Mouse (Mus musculus) CH12.LX (cell line): Measurements from ENCODE around the gene Ifna13. TPM values are rescaled to one million over a fixed set of nuclear protein-coding genes. Genes with fewer than 3 reads are reported as not detected.

ENCODE experiments used
- DNase-seq: peaks from one replicate; pipeline ENCODE4 v3.0.0-alpha.2; 2013; ENCODE audit errors: extremely low read depth
- H3K27ac ChIP-seq: 2 replicates; pipeline ENCODE4 v1.5.1; 2012; ENCODE audit warnings: low read depth, mild to moderate bottlenecking, control low read depth, moderate library complexity; ENCODE audit not compliant: insufficient read depth
- H3K27me3 ChIP-seq: replicated peaks from 2 replicates; pipeline ENCODE3; 2012; ENCODE audit warnings: inconsistent platforms
- H3K36me3 ChIP-seq, 2 experiments: replicated peaks in 1 of 2; 2 replicates each; pipeline versions ENCODE3 to v1.6.1; 2012; ENCODE audit warnings: inconsistent platforms in 1 of 2, low read length in 1 of 2, mild to moderate bottlenecking in 1 of 2, mixed read lengths in 1 of 2, moderate library complexity in 1 of 2; ENCODE audit not compliant: control insufficient read depth in 1 of 2, insufficient read depth in 1 of 2
- H3K4me1 ChIP-seq, 2 experiments: 2 replicates each; pipeline ENCODE4 v1.6.1; 2012; ENCODE audit warnings: inconsistent platforms in 1 of 2, moderate library complexity in 1 of 2; ENCODE audit not compliant: insufficient read depth in 2 of 2, control insufficient read depth in 1 of 2
- H3K4me2 ChIP-seq: 2 replicates; pipeline ENCODE4 v1.6.1; 2012; ENCODE audit warnings: low read depth, mild to moderate bottlenecking, control low read depth; ENCODE audit not compliant: poor library complexity, insufficient read depth, severe bottlenecking
- H3K4me3 ChIP-seq, 3 experiments: fragments of 150-350 bp in 1 of 3; sonication (generic) in 1 of 3; replicated peaks in 1 of 3; 2 replicates each; pipeline versions ENCODE3 to v1.5.1; 2011 to 2012; ENCODE audit warnings: low read depth in 2 of 3, low read length in 2 of 3, mild to moderate bottlenecking in 2 of 3, moderate library complexity in 2 of 3, control low read depth in 1 of 3, improper control_type of control experiment in 1 of 3, inconsistent platforms in 1 of 3, mixed read lengths in 1 of 3; ENCODE audit not compliant: poor library complexity in 1 of 3
- H3K79me2 ChIP-seq: replicated peaks from 2 replicates; pipeline ENCODE4 v1.6.1; 2012; ENCODE audit warnings: mild to moderate bottlenecking, moderate library complexity; ENCODE audit not compliant: control insufficient read depth, poor library complexity, insufficient read depth, severe bottlenecking; ENCODE audit errors: extremely low read depth
- H3K9ac ChIP-seq: 2 replicates; pipeline ENCODE4 v1.6.1; 2012; ENCODE audit warnings: low read depth, mild to moderate bottlenecking, control low read depth, moderate library complexity; ENCODE audit not compliant: insufficient read depth
- H3K9me3 ChIP-seq: replicated peaks from 2 replicates; pipeline ENCODE3; 2012; ENCODE audit warnings: low read length, inconsistent platforms, mixed read lengths
- CHD1 ChIP-seq: IDR thresholded peaks from 2 replicates; pipeline ENCODE4 v1.6.1; 2012; ENCODE audit warnings: low read depth, low read length, improper control_type of control experiment, inconsistent platforms
- CTCF ChIP-seq, 2 experiments: IDR thresholded peaks in 1 of 2; conservative IDR thresholded peaks in 1 of 2; 2 replicates each; pipeline ENCODE4 v1.5.1; 2011 to 2012; ENCODE audit warnings: low read depth in 2 of 2, low read length in 2 of 2, improper control_type of control experiment in 1 of 2, inconsistent platforms in 1 of 2, mild to moderate bottlenecking in 1 of 2, moderate library complexity in 1 of 2
- ELF1 ChIP-seq: IDR thresholded peaks from 2 replicates; pipeline ENCODE4 v1.6.1; 2014; ENCODE audit warnings: low read depth, mild to moderate bottlenecking, inconsistent platforms, low read length, improper control_type of control experiment
- EP300 ChIP-seq: IDR thresholded peaks from 2 replicates; pipeline ENCODE4 v1.6.1; 2011; ENCODE audit warnings: low read length, improper control_type of control experiment
- ETS1 ChIP-seq: conservative IDR thresholded peaks from 2 replicates; pipeline ENCODE4 v1.6.1; 2012; ENCODE audit warnings: low read depth, mild to moderate bottlenecking, inconsistent platforms, low read length, improper control_type of control experiment, moderate library complexity
- GABPA ChIP-seq: IDR thresholded peaks from 2 replicates; pipeline ENCODE4 v1.6.1; 2012; ENCODE audit warnings: low read depth, low read length, improper control_type of control experiment, inconsistent platforms; ENCODE audit not compliant: insufficient replicate concordance
- JUND ChIP-seq: conservative IDR thresholded peaks from 2 replicates; pipeline ENCODE4 v1.6.1; 2011; ENCODE audit warnings: low read depth, low read length, improper control_type of control experiment
- MAFK ChIP-seq: IDR thresholded peaks from 2 replicates; pipeline ENCODE4 v1.6.1; 2011; ENCODE audit warnings: low read length, improper control_type of control experiment; ENCODE audit not compliant: insufficient replicate concordance
- MXI1 ChIP-seq: IDR thresholded peaks from 2 replicates; pipeline ENCODE4 v1.6.1; 2011; ENCODE audit warnings: mild to moderate bottlenecking, low read depth, low read length, improper control_type of control experiment
- NRF1 ChIP-seq: IDR thresholded peaks from 2 replicates; pipeline ENCODE4 v1.6.1; 2014; ENCODE audit warnings: low read depth, mild to moderate bottlenecking, inconsistent platforms, low read length, improper control_type of control experiment, moderate library complexity
- PAX5 ChIP-seq: IDR thresholded peaks from 2 replicates; pipeline ENCODE4 v1.6.1; 2012; ENCODE audit warnings: low read length, inconsistent platforms, mixed read lengths
- POLR2AphosphoS2 ChIP-seq: IDR thresholded peaks from 2 replicates; pipeline ENCODE4 v1.6.1; 2011; ENCODE audit warnings: low read depth, low read length, improper control_type of control experiment
- RAD21 ChIP-seq: IDR thresholded peaks from 2 replicates; pipeline ENCODE4 v1.6.1; 2011; ENCODE audit warnings: low read depth, mild to moderate bottlenecking, low read length, improper control_type of control experiment, moderate library complexity
- RCOR1 ChIP-seq: conservative IDR thresholded peaks from 2 replicates; pipeline ENCODE4 v1.6.1; 2012; ENCODE audit warnings: low read depth, mild to moderate bottlenecking, inconsistent platforms, low read length, improper control_type of control experiment
- SIN3A ChIP-seq: IDR thresholded peaks from 2 replicates; pipeline ENCODE4 v1.6.1; 2012; ENCODE audit warnings: low read length, improper control_type of control experiment, inconsistent platforms
- TBP ChIP-seq: conservative IDR thresholded peaks from 2 replicates; pipeline ENCODE4 v1.6.1; 2011; ENCODE audit warnings: low read depth, low read length, improper control_type of control experiment
- USF1 ChIP-seq: IDR thresholded peaks from 2 replicates; pipeline ENCODE4 v1.6.1; 2014; ENCODE audit warnings: low read depth, mild to moderate bottlenecking, inconsistent platforms, low read length, improper control_type of control experiment
- ZMIZ1 ChIP-seq: IDR thresholded peaks from 2 replicates; pipeline ENCODE4 v1.6.1; 2012; ENCODE audit warnings: low read depth, mild to moderate bottlenecking, inconsistent platforms, low read length, improper control_type of control experiment
- ZNF384 ChIP-seq: IDR thresholded peaks from 2 replicates; pipeline ENCODE4 v1.6.1; 2012; ENCODE audit warnings: low read depth, low read length, improper control_type of control experiment, inconsistent platforms
- dilution Hi-C: fragments of 300-500 bp; cut with MboI; formaldehyde crosslinking; loops from 2 replicates; pipeline ENCODE4 v1.14.3; 2020; ENCODE audit warnings: low sequenced_read_pairs; ENCODE audit not compliant: extremely low pct_unique_long_range_greater_than_20kb, extremely low pct_ligation_motif_present
- in situ Hi-C: fragments of 300-500 bp; cut with MboI; formaldehyde crosslinking; loops from 3 replicates; pipeline ENCODE4 v1.14.3; 2019; ENCODE audit warnings: low sequenced_read_pairs, low pct_ligation_motif_present, low pct_unique_long_range_greater_than_20kb, mixed read lengths
- polyA plus RNA-seq: library from polyadenylated mRNA; unstranded; fragments of >175 nt; gene quantifications from 2 replicates; pipeline ENCODE4 v1.2.1, GENCODE M21; 2012; ENCODE audit warnings: low read depth; ENCODE audit not compliant: insufficient read length
- total RNA-seq, 2 experiments: library from RNA; depleted of rRNA; stranded (reverse); fragments of 300-350 nt in 1 of 2; fragments of >200 nt in 1 of 2; gene quantifications; 2 replicates each; pipeline ENCODE4 v1.2.3; 2012 to 2014

The Ifna13 gene
- not detected in 2 replicates for total RNA-seq (2012; rRNA removed)
- not detected in 2 replicates for total RNA-seq (2014; rRNA removed)
- polyA plus RNA-seq: not detected in 2 replicates

GRCm38 (mm10) chr4:88644359-88644758, at the start of gene Ifna13:
Gene Ifna13 (minus strand): TSS chr4:88644459.
- no peak for TF ChIP-seq JUND
- TF ChIP-seq MAFK: no peak
- TF ChIP-seq POLR2AphosphoS2: no peak
- TF ChIP-seq PAX5: no peak
- no peak for TF ChIP-seq ZMIZ1
- TF ChIP-seq USF1: no peak
- TF ChIP-seq ZNF384: peak; percentile 36; the same call in 1 of the 2 replicates
- TF ChIP-seq, all 38 proteins: peak for 1
- no peaks in the 10 kb centered on the region for H3K27me3 ChIP-seq
- peaks cover 14% of the 10 kb centered on the region for H3K9me3 ChIP-seq
- H3K4me1 ChIP-seq: no peaks in the 10 kb centered on the region
- no peak within 1 kb of the TSS for H3K4me3 ChIP-seq
- H3K79me2 ChIP-seq: no peaks in the 10 kb centered on the region
- peak; percentile 2 for DNase-seq
- H3K4me2 ChIP-seq: no peak within 1 kb of the TSS
- no peaks in the 10 kb centered on the region for H3K36me3 ChIP-seq
- no peak within 1 kb of the TSS; the same call in 1 of the 2 replicates for H3K27ac ChIP-seq
- no peak within 1 kb of the TSS for H3K9ac ChIP-seq
- dilution Hi-C loops: no loop called here
- in situ Hi-C loops: no loop called here

GRCm38 (mm10) chr4:88693392-88693791, 49.1 kb upstream of the Ifna13 start:
- no peak for DNase-seq
- in situ Hi-C loops: no loop called here
- dilution Hi-C loops: no loop called here

GRCm38 (mm10) chr4:88692537-88692936, 48.3 kb upstream of the Ifna13 start:
- Histone ChIP-seq H3K27ac (no peak overlapping the region), H3K4me3 (no peak overlapping the region), H3K79me2 (no peaks in the 10 kb centered on the region), H3K27me3 (peaks cover 12% of the 10 kb centered on the region), H3K9me3 (no peaks in the 10 kb centered on the region), H3K9ac (no peak overlapping the region), H3K36me3 (no peaks in the 10 kb centered on the region), H3K4me1 (peaks cover 0 to 5% of the 10 kb centered on the region in 2 experiments; a peak in 2 of 4 replicates), H3K4me2 (no peak overlapping the region)
- dilution Hi-C loops (no loop called here), in situ Hi-C loops (no loop called here)
- no peak for DNase-seq
- TF ChIP-seq EP300 (no peak), PAX5 (no peak), MAFK (no peak), RCOR1 (no peak), USF1 (no peak), ZMIZ1 (no peak), CTCF (conservative IDR thresholded peaks at IDR 0.05 in 1 of 2, IDR thresholded peaks at IDR 0.05 in 1 of 2; ENCODE audit: low read depth in 2 of 2, low read length in 2 of 2) (no peak), MXI1 (no peak), ELF1 (no peak), ETS1 (no peak), RAD21 (no peak), CHD1 (no peak), GABPA (no peak), NRF1 (no peak)

More at GRCm38 (mm10) chr4:88693392-88693791, 49.1 kb upstream of the Ifna13 start:
- Histone ChIP-seq H3K4me3 (no peak overlapping the region), H3K36me3 (no peaks in the 10 kb centered on the region), H3K4me1 (peaks cover 1 to 5% of the 10 kb centered on the region in 2 experiments; a peak in 3 of 4 replicates), H3K27ac (no peak overlapping the region), H3K4me2 (no peak overlapping the region), H3K79me2 (no peaks in the 10 kb centered on the region), H3K27me3 (peaks cover 12% of the 10 kb centered on the region), H3K9ac (no peak overlapping the region), H3K9me3 (no peaks in the 10 kb centered on the region)
- TF ChIP-seq EP300: no peak
- TF ChIP-seq ETS1: no peak
- TF ChIP-seq SIN3A: no peak
- TF ChIP-seq MAFK: no peak
- TF ChIP-seq TBP: no peak
- TF ChIP-seq MXI1: no peak
